In the genomic region with DNA sequence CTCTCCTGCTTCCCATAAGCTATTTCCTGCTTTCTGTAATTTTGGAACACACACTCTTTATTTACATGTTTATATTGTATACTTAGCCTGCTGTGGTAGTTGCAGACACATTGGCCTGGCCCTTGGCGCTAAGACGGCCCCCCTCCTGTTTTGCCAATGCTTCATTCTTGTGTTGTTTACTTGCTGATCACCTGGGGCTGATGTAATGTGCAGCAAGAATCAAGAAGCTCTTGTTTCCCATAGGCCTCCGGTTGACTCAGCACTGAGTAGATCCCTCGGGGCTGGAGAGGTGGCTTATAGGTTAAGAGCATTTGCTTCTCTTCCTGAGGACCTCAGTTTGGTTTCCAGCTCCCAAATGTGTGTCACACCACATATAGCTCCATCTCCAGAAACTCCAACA, we compare ENCODE assay signal across 28 mouse cellular contexts.
"Had no signal": no experiment of that assay in that cellular context is flagged by ENCODE, and none has a peak within 500 bp of the region (broad histone marks: within the 10 kb centered on the region; RNA-seq: fewer than 3 reads in every experiment).

No protein-coding gene starts in this region.

- H3K4me2 ChIP-seq: heart, embryonic 11.5 days; heart, embryonic 13.5 days; heart, embryonic 15.5 days; hindbrain, embryonic 12.5 days; hindbrain, embryonic 14.5 days; intestine, embryonic 15.5 days; limb, embryonic 12.5 days; liver, embryonic 11.5 days; liver, embryonic 13.5 days had no signal

- H3K4me3 ChIP-seq: gastrocnemius, adult 2 months; heart, adult 2 months; heart, embryonic 13.5 days; heart, embryonic 15.5 days; hindbrain, embryonic 10.5 days; hindbrain, embryonic 12.5 days; intestine, embryonic 15.5 days; layer of hippocampus, adult 2 months; left cerebral cortex, adult 2 months; limb, embryonic 10.5 days; limb, embryonic 12.5 days; liver, embryonic 13.5 days had no signal

- H3K9ac ChIP-seq: heart, embryonic 13.5 days; heart, embryonic 15.5 days; hindbrain, embryonic 12.5 days; hindbrain, embryonic 14.5 days; intestine, embryonic 15.5 days; limb, embryonic 12.5 days; liver, embryonic 13.5 days had no signal

- H3K27me3 ChIP-seq: heart, embryonic 15.5 days; hindbrain, embryonic 12.5 days; intestine, embryonic 15.5 days; liver, embryonic 13.5 days had no signal

- H3K36me3 ChIP-seq: heart, embryonic 13.5 days; heart, embryonic 15.5 days; hindbrain, embryonic 10.5 days; hindbrain, embryonic 12.5 days; intestine, embryonic 15.5 days; limb, embryonic 10.5 days; limb, embryonic 12.5 days; liver, embryonic 13.5 days had no signal

- H3K27ac ChIP-seq: heart, adult 2 months; heart, embryonic 13.5 days; heart, embryonic 15.5 days; hindbrain, embryonic 10.5 days; hindbrain, embryonic 12.5 days; hindbrain, embryonic 14.5 days; intestine, embryonic 15.5 days; layer of hippocampus, adult 2 months; left cerebral cortex, adult 2 months; limb, embryonic 10.5 days; limb, embryonic 12.5 days; liver, embryonic 13.5 days had no signal

- H3K4me1 ChIP-seq: heart, embryonic 13.5 days; heart, embryonic 15.5 days; intestine, embryonic 15.5 days; liver, embryonic 13.5 days had no signal

- ATAC-seq: hindbrain, embryonic 16.5 days; inflammation-experienced regulatory T-cells, adult 6 months; intestine, embryonic 15.5 days; intestine, postnatal 0 days had no signal

- H3K9me3 ChIP-seq: heart, embryonic 13.5 days; heart, embryonic 15.5 days; hindbrain, embryonic 10.5 days; hindbrain, embryonic 12.5 days; intestine, embryonic 15.5 days; limb, embryonic 10.5 days; liver, embryonic 13.5 days had no signal

- DNase-seq: gastrocnemius, adult 2 months; gastrocnemius, postnatal 10 days; gastrocnemius, postnatal 25 days; heart, adult 2 months; heart, postnatal 14 days; heart, postnatal 36 days; kidney, adult 18-20 months; kidney, adult 8-10 months; kidney, postnatal 10 days; kidney, postnatal 25 days; kidney, postnatal 4 days; liver; liver, embryonic 13.5 days had no signal
